Mouse (Mus musculus) testis, adult 2 months (tissue): ENCODE data around the gene Cfap43.

Source experiments
- CTCF ChIP-seq: fragments of 200-500 bp; IDR thresholded peaks from 2 replicates; pipeline ENCODE4 v1.5.1; 2012; ENCODE audit warnings: low read depth, mild to moderate bottlenecking, inconsistent platforms, low read length, moderate library complexity; ENCODE audit not compliant: control insufficient read depth, insufficient read depth, insufficient replicate concordance
- POLR2A ChIP-seq: fragments of 200-500 bp; IDR thresholded peaks from 2 replicates; pipeline ENCODE4 v1.6.1; 2012; ENCODE audit warnings: low read depth, mild to moderate bottlenecking, inconsistent platforms, low read length, moderate library complexity; ENCODE audit not compliant: control insufficient read depth

DNA sequence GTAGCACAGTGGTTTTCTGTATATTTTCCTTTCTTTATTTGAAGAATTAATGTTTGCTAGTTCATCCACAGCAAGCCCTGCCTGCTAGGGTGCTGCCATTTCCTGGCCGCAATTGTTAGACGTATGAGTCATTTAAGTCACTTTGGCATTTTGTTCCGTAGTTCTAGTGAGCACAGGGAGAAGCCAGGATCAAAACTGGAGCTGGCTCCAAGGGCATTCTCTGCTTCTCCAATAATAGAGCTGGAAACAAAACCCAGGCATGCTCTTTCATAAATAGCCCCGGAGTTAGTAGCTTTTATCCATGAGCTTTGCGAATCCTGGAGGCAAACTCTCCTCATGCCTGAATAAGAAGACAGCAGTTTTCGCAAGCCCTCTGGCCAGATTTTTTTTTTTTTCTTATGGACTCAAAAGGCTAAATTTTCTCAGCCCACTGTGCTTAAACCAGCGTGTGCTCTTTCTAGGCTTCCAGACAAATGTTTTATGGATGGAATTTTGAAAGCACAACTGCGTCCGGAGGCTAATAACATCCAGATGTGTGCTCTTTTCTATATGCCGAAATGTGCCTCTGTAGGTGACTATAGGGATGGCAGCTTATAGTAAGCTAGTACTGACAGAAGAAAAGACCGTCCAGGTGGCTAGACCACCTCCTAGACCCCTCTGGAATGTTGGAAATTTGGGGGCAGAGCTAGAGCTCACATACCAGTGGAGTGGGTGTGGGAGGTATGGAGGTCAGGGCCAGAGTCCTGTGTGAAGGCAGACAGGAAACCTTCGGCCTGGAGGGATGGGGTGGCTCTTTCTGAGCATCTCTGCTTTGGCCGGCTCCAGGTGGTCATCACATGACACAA lies 64.9 kb downstream of the Cfap43 start:
- no peak for TF ChIP-seq CTCF
- TF ChIP-seq POLR2A, result no peak
